Mouse (Mus musculus) midbrain, embryonic 16.5 days (tissue): Measurements from ENCODE around the gene Slc7a5. TPM values are rescaled to one million over a fixed set of nuclear protein-coding genes. Genes with fewer than 3 reads are reported as not detected.
A peak's percentile ranks its signal among the peaks of the same experiment; 100 is the strongest.

Source experiments
- ATAC-seq: fragments of 200-750 bp; cut with Nextera tagmentation; 2 replicates; pipeline ENCODE4 v1.8.0; 2017; ENCODE audit warnings: moderate TSS enrichment
- H3K27ac ChIP-seq: fragments of 300-500 bp; sonication (generic); 2 replicates; pipeline ENCODE4 v1.5.1; 2014; ENCODE audit warnings: mild to moderate bottlenecking, low read length, mixed read lengths
- H3K27me3 ChIP-seq: fragments of 300-500 bp; sonication (generic); 2 replicates; pipeline ENCODE4 v1.6.1; 2014; ENCODE audit warnings: low read depth, low read length, mixed read lengths; ENCODE audit not compliant: control insufficient read depth, insufficient read depth
- H3K36me3 ChIP-seq: fragments of 300-500 bp; sonication (generic); 2 replicates; pipeline ENCODE4 v1.6.1; 2014; ENCODE audit warnings: mild to moderate bottlenecking, low read length, moderate library complexity, mixed read lengths; ENCODE audit not compliant: control insufficient read depth, insufficient read depth
- H3K4me1 ChIP-seq: fragments of 300-500 bp; sonication (generic); 2 replicates; pipeline ENCODE4 v1.6.1; 2014; ENCODE audit warnings: mild to moderate bottlenecking, low read length, mixed read lengths; ENCODE audit not compliant: control insufficient read depth, insufficient read depth
- H3K4me2 ChIP-seq: fragments of 300-500 bp; sonication (generic); 2 replicates; pipeline ENCODE4 v1.6.1; 2014; ENCODE audit warnings: mild to moderate bottlenecking, low read length, mixed read lengths
- H3K4me3 ChIP-seq: fragments of 300-500 bp; sonication (generic); 2 replicates; pipeline ENCODE4 v1.5.1; 2014; ENCODE audit warnings: low read depth, mild to moderate bottlenecking, low read length, moderate library complexity, mixed read lengths
- H3K9ac ChIP-seq: fragments of 300-500 bp; sonication (generic); 2 replicates; pipeline ENCODE4 v1.6.1; 2014; ENCODE audit warnings: low read depth, low read length, mixed read lengths
- H3K9me3 ChIP-seq: fragments of 300-500 bp; sonication (generic); replicated peaks from 2 replicates; pipeline ENCODE4 v1.6.1; 2014; ENCODE audit warnings: mild to moderate bottlenecking, low read length, mixed read lengths; ENCODE audit not compliant: control insufficient read depth, poor library complexity, severe bottlenecking
- WGBS: fragments of 180-500 bp; shearing (Covaris S2); extraction: QIAGEN DNeasy Blood & Tissue Kit; methylation state at CpG from one replicate; pipeline ENCODE4 v1.1.7; 2014; 5-methylcytosine and 5-hydroxymethylcytosine counted together
- polyA plus RNA-seq: library from polyadenylated mRNA; unstranded; fragments of >200 nt; fragmentation: Nextera tagmentation; extraction: Ambion mirVana; gene quantifications from 2 replicates; pipeline ENCODE4 v1.2.1, GENCODE M21; 2015

Slc7a5 gene
- polyA plus RNA-seq, 1 experiment from 2014 or later, result 50.8 TPM

DNA sequence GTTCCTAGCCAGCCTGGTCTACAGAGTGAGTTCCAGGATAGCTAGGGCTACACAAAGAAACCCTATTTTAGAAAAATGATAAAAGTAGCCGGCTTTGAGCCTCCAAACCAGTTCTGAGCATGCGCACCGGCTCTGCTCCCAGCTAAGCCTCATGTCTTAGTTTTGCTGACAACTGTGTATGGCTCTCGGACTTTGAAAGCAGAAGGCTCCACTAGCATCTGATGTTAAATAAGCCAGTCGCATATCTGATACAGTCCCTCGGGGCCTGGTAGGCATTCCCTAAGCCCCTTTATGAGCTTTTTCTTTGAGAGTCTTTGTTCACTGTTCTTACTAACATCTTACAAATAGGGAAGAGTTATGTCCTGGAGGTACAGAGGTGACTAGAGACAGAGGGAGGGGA lies 59.5 kb downstream of the Slc7a5 start:
- H3K9ac ChIP-seq, result no peak overlapping the region
- no peaks in the 10 kb centered on the region for H3K27me3 ChIP-seq
- no peak overlapping the region for H3K4me3 ChIP-seq
- H3K9me3 ChIP-seq, result no peaks in the 10 kb centered on the region
- H3K27ac ChIP-seq, result no peak overlapping the region
- ATAC-seq, result no peak
- no peaks in the 10 kb centered on the region for H3K36me3 ChIP-seq
- no peak overlapping the region for H3K4me2 ChIP-seq
- WGBS, result 64% methylated on average over 6 of the region's 6 CpGs
- H3K4me1 ChIP-seq, result peaks cover 9% of the 10 kb centered on the region

DNA sequence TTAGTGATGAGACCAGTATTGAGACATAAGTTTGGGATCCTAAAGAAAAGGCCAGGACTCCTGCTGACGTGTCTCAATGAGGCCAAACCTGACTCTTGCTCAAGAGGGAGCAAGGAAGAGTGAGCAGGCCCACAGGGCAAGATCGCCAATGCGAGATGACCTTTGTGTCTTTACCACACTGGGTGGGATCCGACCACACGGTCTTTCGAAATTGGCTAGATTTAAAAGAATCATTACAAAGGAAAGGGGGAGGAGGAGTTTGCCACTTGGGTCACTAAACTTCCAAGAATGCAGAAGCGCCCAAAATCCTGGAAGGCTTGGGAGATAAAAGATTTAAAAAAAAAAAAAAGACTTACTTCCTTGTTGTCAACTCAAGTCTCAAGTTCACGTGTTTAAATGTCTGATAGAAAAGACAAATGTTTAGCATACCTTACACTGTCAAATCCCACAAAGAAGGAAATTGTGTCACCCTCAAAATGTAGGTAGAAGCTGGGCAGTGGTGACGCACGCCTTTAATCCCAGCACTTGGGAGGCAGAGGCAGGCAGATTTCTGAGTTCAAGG lies 60.2 kb downstream of the Slc7a5 start:
- 67% methylated on average over 10 of the region's 10 CpGs for WGBS
- Histone ChIP-seq H3K4me3 (no peak overlapping the region), H3K36me3 (no peaks in the 10 kb centered on the region)

DNA sequence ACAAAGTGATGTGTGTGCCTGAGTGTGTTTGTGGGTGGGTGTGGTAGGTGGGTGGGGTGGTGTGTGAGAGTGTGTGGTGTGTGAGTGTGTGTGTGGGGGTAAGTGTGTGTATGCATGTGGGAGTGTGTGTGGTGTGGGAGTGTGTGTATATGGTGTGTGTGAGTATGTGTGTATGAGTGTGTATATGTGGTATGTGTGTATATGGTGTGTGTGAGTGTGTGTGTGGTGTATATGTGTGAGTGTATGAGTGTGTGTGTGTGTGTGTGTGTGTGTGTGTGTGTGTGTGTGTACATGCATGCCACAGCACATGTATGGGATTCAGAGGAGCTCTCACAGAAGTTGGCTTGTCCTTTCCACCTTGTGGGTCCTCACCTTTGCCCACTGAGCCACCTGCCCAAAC lies 60.7 kb downstream of the Slc7a5 start:
- Histone ChIP-seq H3K27ac (no peak overlapping the region), H3K27me3 (no peaks in the 10 kb centered on the region), H3K36me3 (no peaks in the 10 kb centered on the region), H3K4me1 (peaks cover 7% of the 10 kb centered on the region), H3K4me3 (no peak overlapping the region), H3K4me2 (no peak overlapping the region), H3K9me3 (no peaks in the 10 kb centered on the region), H3K9ac (no peak overlapping the region)
- ATAC-seq, result no peak

More for the DNA sequence above, 60.2 kb downstream of the Slc7a5 start:
- Histone ChIP-seq H3K27ac (no peak overlapping the region), H3K9ac (no peak overlapping the region), H3K4me2 (no peak overlapping the region), H3K27me3 (no peaks in the 10 kb centered on the region), H3K9me3 (no peaks in the 10 kb centered on the region), H3K4me1 (peaks cover 9% of the 10 kb centered on the region)
- ATAC-seq, result no peak

GRCm38 (mm10) chr8:121844765-121845164 lies 62.7 kb downstream of the Slc7a5 start:
- no peak overlapping the region for H3K4me3 ChIP-seq
- H3K36me3 ChIP-seq, result no peaks in the 10 kb centered on the region
- H3K9me3 ChIP-seq, result no peaks in the 10 kb centered on the region
- no peak overlapping the region for H3K9ac ChIP-seq
- H3K4me2 ChIP-seq, result no peak overlapping the region
- H3K27me3 ChIP-seq, result no peaks in the 10 kb centered on the region
- WGBS, result 39% methylated on average over 6 of the region's 7 CpGs
- ATAC-seq, result no peak
- no peaks in the 10 kb centered on the region for H3K4me1 ChIP-seq
- H3K27ac ChIP-seq, result no peak overlapping the region

DNA sequence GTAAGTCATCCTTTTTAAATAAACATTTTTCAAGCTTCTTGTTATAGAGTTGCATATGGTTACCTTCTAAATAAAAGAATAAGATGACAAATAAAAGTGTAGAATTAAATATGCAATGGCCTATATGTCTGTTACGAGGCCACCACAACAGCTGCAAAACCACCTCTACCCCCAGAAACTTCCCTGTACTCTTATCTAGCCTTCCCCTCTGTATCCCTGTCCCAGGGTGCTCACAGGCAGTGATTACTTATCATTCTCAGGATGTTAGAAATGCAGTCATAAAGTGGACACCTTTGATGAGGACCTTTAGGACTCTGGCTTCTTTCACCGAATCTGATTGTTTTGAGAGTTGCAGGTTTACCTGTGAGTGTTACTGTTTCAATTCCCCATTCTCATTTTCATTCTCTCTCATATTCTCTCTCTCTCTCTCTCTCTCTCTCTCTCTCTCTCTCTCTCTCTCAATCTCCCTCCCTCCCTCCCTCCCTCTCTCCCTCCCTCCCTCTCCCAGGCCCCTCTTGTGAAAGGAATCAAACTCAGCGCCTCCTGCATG lies 64.2 kb downstream of the Slc7a5 start:
- H3K27ac ChIP-seq, result no peak overlapping the region
- no peaks in the 10 kb centered on the region for H3K27me3 ChIP-seq
- 70% methylated on average over 3 of the region's 3 CpGs for WGBS

GRCm38 (mm10) chr8:121842064-121842955 lies 65.2 kb downstream of the Slc7a5 start:
- Histone ChIP-seq H3K27me3 (no peaks in the 10 kb centered on the region), H3K36me3 (no peaks in the 10 kb centered on the region), H3K9ac (no peak overlapping the region), H3K4me2 (no peak overlapping the region), H3K27ac (no peak overlapping the region), H3K9me3 (no peaks in the 10 kb centered on the region), H3K4me1 (no peaks in the 10 kb centered on the region), H3K4me3 (no peak overlapping the region)
- WGBS, result 91% methylated on average over 8 of the region's 8 CpGs
- no peak for ATAC-seq

More for the DNA sequence above, 64.2 kb downstream of the Slc7a5 start:
- Histone ChIP-seq H3K9me3 (no peaks in the 10 kb centered on the region), H3K4me1 (no peaks in the 10 kb centered on the region), H3K4me3 (no peak overlapping the region), H3K4me2 (no peak overlapping the region), H3K36me3 (no peaks in the 10 kb centered on the region), H3K9ac (no peak overlapping the region)
- ATAC-seq, result no peak

GRCm38 (mm10) chr8:121841242-121841641 lies 66.3 kb downstream of the Slc7a5 start:
- Histone ChIP-seq H3K4me1 (no peaks in the 10 kb centered on the region), H3K4me2 (no peak overlapping the region), H3K36me3 (no peaks in the 10 kb centered on the region), H3K9ac (no peak overlapping the region), H3K4me3 (no peak overlapping the region), H3K27me3 (no peaks in the 10 kb centered on the region), H3K9me3 (no peaks in the 10 kb centered on the region), H3K27ac (no peak overlapping the region)
- 45% methylated on average over 8 of the region's 8 CpGs for WGBS
- ATAC-seq, result no peak

- no peak for ATAC-seq
- H3K4me2 ChIP-seq, result 0 out of 2 replicates have a peak overlapping the region, but pooled peaks have one; percentile 9
- no peaks in the 10 kb centered on the region for H3K9me3 ChIP-seq
- H3K36me3 ChIP-seq, result no peaks in the 10 kb centered on the region
- peaks cover 17% of the 10 kb centered on the region for H3K4me1 ChIP-seq
- H3K4me3 ChIP-seq, result no peak overlapping the region
- H3K9ac ChIP-seq, result no peak overlapping the region
- H3K27me3 ChIP-seq, result no peaks in the 10 kb centered on the region
- no peak overlapping the region for H3K27ac ChIP-seq
- WGBS, result 14% methylated on average over 6 of the region's 6 CpGs
Measured at GRCm38 (mm10) chr8:121832503-121832902, 75.0 kb downstream of the Slc7a5 start.

DNA sequence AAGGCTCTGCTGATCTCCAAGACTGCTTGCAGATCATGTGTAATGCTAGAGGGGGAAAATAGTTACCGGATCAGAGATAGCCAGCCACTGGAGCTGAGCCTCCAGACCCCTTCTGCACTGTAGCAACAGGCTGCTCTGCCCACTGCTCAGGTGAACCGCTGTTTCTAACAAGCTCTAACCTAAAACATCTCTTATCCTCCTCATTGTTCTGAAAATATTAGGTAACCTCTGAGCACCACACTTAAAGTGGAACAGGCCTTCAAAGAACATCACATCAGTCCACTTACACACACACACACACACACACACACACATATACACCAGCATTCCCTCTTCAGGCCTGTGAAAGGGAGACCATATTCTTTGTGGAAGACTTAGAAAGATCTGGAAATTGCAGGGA lies 75.4 kb downstream of the Slc7a5 start:
- H3K27me3 ChIP-seq, result no peaks in the 10 kb centered on the region
- H3K4me2 ChIP-seq, result no peak overlapping the region
- no peaks in the 10 kb centered on the region for H3K36me3 ChIP-seq
- H3K27ac ChIP-seq, result no peak overlapping the region
- no peak overlapping the region for H3K4me3 ChIP-seq
- H3K9ac ChIP-seq, result no peak overlapping the region
- H3K4me1 ChIP-seq, result peaks cover 17% of the 10 kb centered on the region
- 73% methylated on average over 2 of the region's 2 CpGs for WGBS
- ATAC-seq, result no peak
- H3K9me3 ChIP-seq, result no peaks in the 10 kb centered on the region
